Mouse (Mus musculus): ENCODE results near the gene Slc43a3. TPM values are rescaled to one million over a fixed set of nuclear protein-coding genes. Genes with fewer than 3 reads are reported as not detected.
A peak's percentile ranks its signal among the peaks of the same experiment; 100 is the strongest.

Slc43a3 gene
- total and polyA plus RNA-seq, 3 experiments = 90.6 to 91.5 TPM; not detected in 1

DNA sequence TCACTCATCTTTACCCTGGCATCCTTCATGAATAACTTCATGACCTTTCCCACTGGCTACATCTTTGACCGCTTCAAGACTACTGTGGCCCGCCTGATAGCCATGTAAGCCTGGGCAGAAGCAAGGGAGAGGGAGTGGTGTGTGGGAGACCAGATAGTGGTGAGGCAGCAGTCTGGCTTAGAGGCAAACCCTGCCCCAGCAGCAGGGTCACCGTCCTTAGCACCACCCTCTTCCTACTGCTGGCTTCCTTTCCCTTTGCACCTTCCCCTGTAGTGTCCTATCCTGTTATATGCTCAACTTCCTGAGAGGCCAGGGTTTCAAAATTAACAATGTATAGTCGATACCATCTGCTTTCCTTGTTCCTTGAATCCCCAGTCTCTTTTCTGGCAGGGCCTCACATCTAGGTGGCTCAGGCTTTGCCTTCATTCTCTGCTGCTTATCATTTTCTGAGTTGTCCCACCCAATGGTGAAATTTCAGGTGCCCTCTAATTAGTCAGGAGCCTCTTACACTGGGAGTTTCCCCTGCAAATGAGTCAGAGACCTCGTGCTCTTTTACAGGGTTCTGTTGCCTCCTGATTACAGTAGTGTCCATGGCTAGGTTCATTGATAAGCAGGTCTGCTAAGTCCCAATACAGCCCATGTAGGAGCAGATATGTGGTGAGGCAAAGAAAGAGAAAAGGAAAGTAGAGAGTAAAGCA lies 2.0 kb downstream of the Slc43a3 start:
- DNase-seq (ENCODE audit: low read depth, low spot score) = peak; percentile 96
- Histone ChIP-seq H3K4me3 (ENCODE audit: control insufficient read depth in 1 of 2, insufficient read depth in 1 of 2, low read depth in 2 of 2, low read length in 2 of 2) (peak overlapping the region; percentile 85 to 93), H3K27me3 (ENCODE audit: control insufficient read depth in 1 of 2, insufficient read depth in 2 of 2, low read length in 2 of 2) (no peaks in the 10 kb centered on the region), H3K79me2 (ENCODE audit: control insufficient read depth, insufficient read depth, low read length, poor library complexity) (peaks cover 28% of the 10 kb centered on the region), H3K9me3 (replicated peaks; ENCODE audit: insufficient read depth, low read length) (no peaks in the 10 kb centered on the region), H3K4me1 (ENCODE audit: control insufficient read depth in 1 of 2, insufficient read depth in 2 of 2, low read length in 2 of 2) (peaks cover 9 to 20% of the 10 kb centered on the region in 2 experiments), H3K9ac (ENCODE audit: control insufficient read depth, low read depth, low read length, poor library complexity, severe bottlenecking) (peak overlapping the region; percentile 96), H3K27ac (ENCODE audit: control insufficient read depth, low read depth, low read length) (peak overlapping the region; percentile 99), H3K36me3 (ENCODE audit: control insufficient read depth in 1 of 2, insufficient read depth in 2 of 2, low read length in 2 of 2) (peaks cover 0 to 22% of the 10 kb centered on the region in 2 experiments; a peak in 3 of 4 replicates)
- TF ChIP-seq ZMIZ1 (IDR thresholded peaks at IDR 0.05; ENCODE audit: low read depth, low read length) (peak; percentile 78; the same call in 1 of the 2 replicates), TBP (IDR thresholded peaks at IDR 0.05; ENCODE audit: low read depth, low read length) (peak; percentile 45; the same call in 1 of the 2 replicates), SIN3A (IDR thresholded peaks at IDR 0.05; ENCODE audit: low read length) (peak; percentile 82), EP300 (IDR thresholded peaks at IDR 0.05; ENCODE audit: low read depth in 1 of 2, low read length in 2 of 2) (peak; percentile 95 to 98), POLR2AphosphoS5 (IDR thresholded peaks at IDR 0.05; ENCODE audit: borderline replicate concordance, low read depth, low read length) (peak; percentile 81; the same call in 1 of the 2 replicates), MAX (IDR thresholded peaks at IDR 0.05; ENCODE audit: low read length) (peak; percentile 84), MYC (IDR thresholded peaks at IDR 0.05; ENCODE audit: low read depth, low read length) (peak; percentile 94; the same call in 1 of the 2 replicates), TCF12 (IDR thresholded peaks at IDR 0.05; ENCODE audit: low read depth, low read length) (peak; percentile 97), NELFE (IDR thresholded peaks at IDR 0.05; ENCODE audit: low read depth, low read length) (peak; percentile 44; the same call in 1 of the 2 replicates), USF2 (IDR thresholded peaks at IDR 0.05; ENCODE audit: borderline replicate concordance in 1 of 2, insufficient read depth in 1 of 2, low read depth in 1 of 2, low read length in 2 of 2) (no peak), RCOR1 (IDR thresholded peaks at IDR 0.05; ENCODE audit: low read depth, low read length) (peak; percentile 82), POLR2A (IDR thresholded peaks at IDR 0.05; ENCODE audit: control insufficient read depth in 1 of 2, insufficient read depth in 1 of 2, low read depth in 1 of 2, low read length in 2 of 2, poor library complexity in 1 of 2) (peak in 1 of 2 experiments; percentile 58; a peak in 2 of 4 replicates), ZNF384 (IDR thresholded peaks at IDR 0.05; ENCODE audit: low read depth, low read length) (no peak), MAZ (IDR thresholded peaks at IDR 0.05; ENCODE audit: low read depth, low read length) (peak; percentile 60; the same call in 1 of the 2 replicates), JUND (IDR thresholded peaks at IDR 0.05; ENCODE audit: low read depth, low read length) (peak; percentile 65), TAL1 (IDR thresholded peaks at IDR 0.05; ENCODE audit: low read length) (peak; percentile 94), ETS1 (IDR thresholded peaks at IDR 0.05; ENCODE audit: low read depth, low read length) (peak; percentile 92), MAFK (IDR thresholded peaks at IDR 0.05; ENCODE audit: borderline replicate concordance, low read depth, low read length) (no peak), CHD2 (IDR thresholded peaks at IDR 0.05; ENCODE audit: low read length) (no peak), CTCF (IDR thresholded peaks at IDR 0.05 in 2 of 3, conservative IDR thresholded peaks at IDR 0.05 in 1 of 3; ENCODE audit: control insufficient read depth in 1 of 3, insufficient read depth in 1 of 3, low read depth in 2 of 3, low read length in 3 of 3, poor library complexity in 1 of 3, severe bottlenecking in 1 of 3) (no peak), BHLHE40 (IDR thresholded peaks at IDR 0.05; ENCODE audit: borderline replicate concordance, low read depth, low read length) (peak; percentile 64; the same call in 1 of the 2 replicates), MXI1 (IDR thresholded peaks at IDR 0.05; ENCODE audit: low read depth, low read length) (peak; percentile 63; the same call in 1 of the 2 replicates), GATA1 (IDR thresholded peaks at IDR 0.05; ENCODE audit: low read depth, low read length) (peak; percentile 99), GABPA (IDR thresholded peaks at IDR 0.05; ENCODE audit: low read depth, low read length) (no peak), USF1 (IDR thresholded peaks at IDR 0.05; ENCODE audit: low read depth, low read length) (peak; percentile 71)
